ENCODE assay signal across 33 mouse cellular contexts in genomic region chr3:120774951-120775350, GRCm38 (mm10).
"Had no signal": no experiment of that assay in that cellular context is flagged by ENCODE, and none has a peak within 500 bp of the region (broad histone marks: within the 10 kb centered on the region; RNA-seq: fewer than 3 reads in every experiment).

No protein-coding gene starts in this region.

- ATAC-seq: liver, embryonic 12.5 days; liver, postnatal 0 days; lung, postnatal 0 days; midbrain, embryonic 13.5 days; midbrain, embryonic 15.5 days; midbrain, embryonic 16.5 days had no signal

- H3K27me3 ChIP-seq: limb, embryonic 12.5 days; limb, embryonic 13.5 days; limb, embryonic 15.5 days; liver, embryonic 12.5 days; liver, embryonic 13.5 days; liver, embryonic 15.5 days; lung, embryonic 15.5 days; megakaryocyte, embryonic 14.5 days; midbrain, embryonic 12.5 days; midbrain, embryonic 13.5 days; midbrain, embryonic 15.5 days; neural tube, embryonic 12.5 days; neural tube, embryonic 13.5 days had no signal

- H3K4me3 ChIP-seq: limb, embryonic 10.5 days; limb, embryonic 12.5 days; limb, embryonic 13.5 days; limb, embryonic 15.5 days; liver, embryonic 12.5 days; liver, embryonic 13.5 days; liver, embryonic 15.5 days; lung, embryonic 15.5 days; megakaryocyte, embryonic 14.5 days; midbrain, embryonic 10.5 days; midbrain, embryonic 12.5 days; midbrain, embryonic 13.5 days; midbrain, embryonic 15.5 days; myocyte; neural tube, embryonic 12.5 days; neural tube, embryonic 13.5 days had no signal

- H3K9me3 ChIP-seq: limb, embryonic 10.5 days; limb, embryonic 12.5 days; limb, embryonic 13.5 days; limb, embryonic 15.5 days; liver, embryonic 13.5 days; liver, embryonic 15.5 days; lung, embryonic 15.5 days; midbrain, embryonic 10.5 days; midbrain, embryonic 12.5 days; midbrain, embryonic 13.5 days; midbrain, embryonic 15.5 days; neural tube, embryonic 12.5 days; neural tube, embryonic 13.5 days had no signal

- H3K4me1 ChIP-seq: limb, embryonic 10.5 days; limb, embryonic 12.5 days; limb, embryonic 13.5 days; limb, embryonic 15.5 days; liver, embryonic 12.5 days; liver, embryonic 13.5 days; liver, embryonic 15.5 days; lung, embryonic 15.5 days; megakaryocyte, embryonic 14.5 days; midbrain, embryonic 10.5 days; midbrain, embryonic 12.5 days; midbrain, embryonic 13.5 days; midbrain, embryonic 15.5 days; neural tube, embryonic 12.5 days; neural tube, embryonic 13.5 days had no signal

- H3K9ac ChIP-seq: limb, embryonic 12.5 days; limb, embryonic 13.5 days; limb, embryonic 15.5 days; liver, embryonic 12.5 days; liver, embryonic 13.5 days; liver, embryonic 14.5 days; liver, embryonic 15.5 days; liver, postnatal 0 days; lung, embryonic 14.5 days; lung, embryonic 15.5 days; midbrain, embryonic 12.5 days; midbrain, embryonic 13.5 days; midbrain, embryonic 15.5 days; neural tube, embryonic 12.5 days; neural tube, embryonic 13.5 days had no signal

- H3K27ac ChIP-seq: limb, embryonic 10.5 days; limb, embryonic 12.5 days; limb, embryonic 13.5 days; limb, embryonic 15.5 days; liver, embryonic 12.5 days; liver, embryonic 13.5 days; liver, embryonic 14.5 days; liver, embryonic 15.5 days; lung, embryonic 15.5 days; macrophage; midbrain, embryonic 10.5 days; midbrain, embryonic 12.5 days; midbrain, embryonic 13.5 days; midbrain, embryonic 15.5 days; neural tube, embryonic 12.5 days; neural tube, embryonic 13.5 days had no signal

- H3K4me2 ChIP-seq: limb, embryonic 12.5 days; limb, embryonic 13.5 days; limb, embryonic 15.5 days; liver, embryonic 11.5 days; liver, embryonic 12.5 days; liver, embryonic 13.5 days; liver, embryonic 15.5 days; lung, embryonic 14.5 days; lung, embryonic 15.5 days; midbrain, embryonic 11.5 days; midbrain, embryonic 12.5 days; midbrain, embryonic 13.5 days; midbrain, embryonic 15.5 days; neural tube, embryonic 12.5 days; neural tube, embryonic 13.5 days had no signal

- H3K36me3 ChIP-seq: limb, embryonic 10.5 days; limb, embryonic 12.5 days; limb, embryonic 13.5 days; limb, embryonic 15.5 days; liver, embryonic 12.5 days; liver, embryonic 13.5 days; liver, embryonic 15.5 days; lung, embryonic 15.5 days; midbrain, embryonic 10.5 days; midbrain, embryonic 12.5 days; midbrain, embryonic 13.5 days; midbrain, embryonic 15.5 days; neural tube, embryonic 12.5 days; neural tube, embryonic 13.5 days had no signal

- DNase-seq: left cerebral cortex, postnatal 4 days; liver; liver, embryonic 13.5 days; liver, postnatal 0 days; lung, adult 18-20 months; lung, adult 2 months; lung, embryonic 14.5 days; lung, postnatal 10 days; lung, postnatal 14 days; lung, postnatal 36 days; lung, postnatal 4 days; midbrain, embryonic 14.5 days had no signal
